Mouse (Mus musculus) liver, adult (tissue): ENCODE measurements around the gene Fgf13.

Experiments used
- GATA4 ChIP-seq: IDR thresholded peaks from 2 replicates; pipeline ENCODE4 v1.6.1; 2014; ENCODE audit warnings: mild to moderate bottlenecking, low read length; ENCODE audit not compliant: insufficient replicate concordance

The Fgf13 gene

DNA sequence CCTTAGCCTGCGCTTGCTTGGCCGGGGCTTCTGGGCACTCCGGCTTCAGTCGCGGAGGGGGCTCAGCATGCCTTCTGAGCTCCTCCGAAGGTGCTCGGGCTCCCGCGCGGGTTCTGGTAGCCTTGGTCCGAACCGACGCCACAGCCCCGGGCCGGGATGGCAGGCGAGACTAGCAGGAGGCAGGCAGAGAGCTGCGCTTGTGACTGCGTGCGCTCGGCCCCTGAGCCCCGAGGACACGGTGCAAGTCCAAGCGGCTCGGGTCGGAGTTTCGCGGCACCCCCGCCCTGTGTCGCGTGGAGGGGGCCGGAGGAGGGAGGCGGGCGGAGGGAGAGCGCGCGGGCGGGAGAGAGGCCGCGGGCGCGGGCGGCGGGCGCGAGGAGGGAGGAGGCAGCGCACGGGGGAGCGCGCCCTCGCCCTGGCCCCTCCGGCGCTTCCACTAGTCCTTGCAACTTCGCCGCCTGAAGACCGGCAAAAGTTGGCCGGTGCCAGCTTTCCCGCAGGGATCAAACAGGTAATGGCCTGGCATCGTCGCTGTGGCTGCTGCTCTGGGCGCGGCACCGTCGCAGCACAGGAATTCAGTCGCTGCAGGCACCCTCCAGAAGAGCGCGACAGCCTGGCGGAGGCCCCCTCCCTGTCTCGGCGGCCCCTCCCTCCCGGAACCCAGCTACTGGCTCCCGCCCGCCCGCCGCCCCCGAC, 433.6 kb downstream of the Fgf13 start:
- TF ChIP-seq GATA4: no peak

DNA sequence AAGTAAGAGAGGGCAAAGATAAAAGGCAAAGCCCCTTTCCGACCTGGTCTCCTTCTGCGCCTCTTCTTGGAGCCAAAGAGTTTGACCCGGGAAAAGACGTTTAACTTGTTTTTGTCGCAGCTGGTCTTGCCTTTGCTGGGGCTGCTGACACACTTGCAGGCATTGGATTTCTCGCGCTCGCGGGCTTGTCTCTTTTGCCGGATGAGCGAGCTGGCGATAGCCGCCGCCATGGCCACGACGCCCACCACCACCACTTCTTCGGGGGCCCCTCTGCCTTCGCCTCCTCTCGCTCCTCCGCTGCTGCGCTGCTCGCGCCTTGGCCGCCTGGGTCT, 434.1 kb downstream of the Fgf13 start:
- no peak for TF ChIP-seq GATA4

DNA sequence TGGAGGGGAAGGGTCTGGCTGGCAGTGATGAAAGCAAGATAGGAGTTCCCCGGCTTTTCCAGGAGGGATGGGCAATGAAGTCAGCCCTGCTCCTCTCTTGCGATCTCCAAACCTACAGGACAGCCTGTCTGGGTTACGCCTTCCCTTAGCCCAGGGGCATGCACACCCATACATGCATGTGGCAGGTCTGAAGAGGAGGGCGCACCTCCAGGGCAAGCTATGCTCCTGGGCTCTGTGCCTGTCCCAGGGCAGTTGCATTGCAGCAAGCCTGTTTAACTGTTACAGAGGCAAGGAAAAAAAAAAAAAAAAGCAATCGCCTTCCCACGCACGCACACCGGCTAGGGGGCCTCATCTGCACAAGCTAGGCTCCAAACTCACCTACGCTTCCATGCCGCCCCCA, 434.5 kb downstream of the Fgf13 start:
- no peak for TF ChIP-seq GATA4

DNA sequence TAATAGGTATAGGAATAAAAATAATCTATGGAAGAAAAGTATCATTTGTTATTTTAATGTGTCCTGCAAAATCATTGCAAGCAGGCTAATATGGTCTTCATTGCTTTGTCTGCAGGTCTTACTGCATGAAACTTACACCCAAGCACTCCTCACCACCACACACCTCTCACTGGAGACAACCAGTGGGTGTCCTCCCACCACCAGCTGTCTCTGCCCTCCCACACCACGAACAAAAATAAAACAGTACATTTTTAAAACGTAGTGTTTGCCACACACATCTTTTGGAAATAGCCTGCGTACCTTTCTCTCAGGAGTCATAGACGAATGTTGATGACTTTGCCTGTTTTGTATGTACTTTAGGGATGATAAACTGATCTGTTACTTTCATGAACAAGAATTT, 441.2 kb downstream of the Fgf13 start:
- no peak for TF ChIP-seq GATA4

DNA sequence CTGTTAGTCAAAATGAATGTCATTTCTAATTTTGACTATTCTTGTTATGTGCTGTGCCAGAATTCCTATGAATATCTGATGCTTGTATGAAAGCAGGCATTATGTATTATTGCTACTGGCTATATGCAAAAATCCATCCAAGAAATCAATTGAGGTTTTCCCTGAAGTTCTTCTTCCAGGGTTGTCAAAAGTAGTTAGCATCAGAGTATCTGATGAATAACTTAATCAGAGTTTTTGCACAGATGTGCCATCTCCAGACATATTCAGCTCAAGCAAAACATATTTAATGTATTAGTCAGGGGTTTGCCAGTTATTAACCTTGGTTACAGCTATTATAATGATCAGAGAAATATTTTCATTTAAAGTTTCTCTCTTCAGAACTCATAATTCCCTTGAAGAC, 454.7 kb downstream of the Fgf13 start:
- TF ChIP-seq GATA4: no peak

DNA sequence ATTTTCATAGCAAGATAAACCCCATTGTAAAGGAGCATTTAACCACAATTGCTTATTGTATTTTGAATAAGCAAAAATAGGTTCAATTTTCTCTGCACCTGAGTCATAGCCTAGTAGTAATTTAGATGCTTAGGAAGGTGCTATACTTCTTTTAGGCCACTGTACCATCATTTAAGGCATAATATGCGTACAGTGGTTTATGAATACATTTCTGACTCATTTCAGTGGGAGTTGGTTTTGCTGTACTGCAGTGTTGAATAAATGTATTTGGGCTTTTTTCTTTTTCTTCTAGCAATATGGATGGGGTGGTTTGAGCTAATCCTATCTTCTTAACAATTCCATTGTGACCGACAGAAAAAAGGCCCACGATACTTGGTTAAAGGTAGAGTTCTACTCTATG, 481.9 kb downstream of the Fgf13 start:
- TF ChIP-seq GATA4: no peak

DNA sequence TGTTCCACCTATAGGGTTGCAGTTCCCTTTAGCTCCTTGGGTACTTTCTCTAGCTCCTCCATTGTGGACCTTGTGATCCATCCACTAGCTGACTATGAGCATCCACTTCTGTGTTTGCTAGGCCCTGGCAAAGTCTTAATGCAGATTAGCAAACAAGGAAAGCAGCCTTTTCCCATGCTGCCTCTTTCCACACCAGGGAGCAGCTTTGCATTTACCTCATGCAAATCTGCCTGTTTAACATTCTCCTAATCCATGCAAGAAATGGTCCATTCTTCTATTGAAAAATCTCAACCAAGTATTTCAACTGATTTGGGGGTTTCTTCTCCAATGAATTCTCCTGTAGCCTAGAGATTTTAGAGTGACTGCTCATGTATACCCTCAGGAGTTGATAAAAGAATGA, 487.4 kb downstream of the Fgf13 start:
- TF ChIP-seq GATA4: no peak

DNA sequence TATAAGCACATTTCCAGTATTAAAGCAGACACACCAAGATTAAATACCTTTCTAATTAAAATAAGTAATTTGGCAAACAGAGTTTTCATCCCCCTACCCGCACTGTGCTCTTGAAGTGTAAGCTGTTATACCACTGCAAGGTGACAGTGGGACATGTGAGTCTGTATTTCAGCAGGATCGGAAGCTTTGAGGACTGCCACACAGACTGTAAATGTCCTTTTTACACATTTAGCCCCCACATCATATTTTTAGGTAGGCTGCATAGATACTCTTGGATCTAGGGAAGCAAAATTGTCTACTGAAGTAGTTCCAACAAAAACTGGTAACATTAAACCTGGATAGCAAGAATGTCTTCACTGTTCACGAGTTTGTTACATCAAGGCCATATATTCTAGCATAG, 495.8 kb downstream of the Fgf13 start:
- no peak for TF ChIP-seq GATA4

DNA sequence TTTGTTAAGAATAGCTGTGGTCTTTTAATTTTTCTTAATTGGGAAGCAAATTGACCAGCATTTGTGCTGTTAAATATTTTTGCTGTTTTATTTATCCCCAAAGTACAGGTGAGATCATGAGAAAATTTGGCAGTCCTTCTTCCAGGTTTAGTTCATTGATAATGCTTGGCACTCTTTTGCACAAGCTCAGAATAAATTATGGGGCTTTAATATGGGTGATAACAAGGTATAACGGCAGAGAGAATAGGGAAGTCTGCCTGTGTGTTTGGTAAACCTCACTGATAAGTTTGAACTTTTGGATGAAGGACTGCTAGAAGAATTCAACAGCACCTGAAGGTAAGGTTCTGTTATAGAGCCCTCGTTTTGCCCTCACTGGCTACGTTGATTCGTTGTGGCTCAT, 504.7 kb downstream of the Fgf13 start:
- TF ChIP-seq GATA4: no peak

DNA sequence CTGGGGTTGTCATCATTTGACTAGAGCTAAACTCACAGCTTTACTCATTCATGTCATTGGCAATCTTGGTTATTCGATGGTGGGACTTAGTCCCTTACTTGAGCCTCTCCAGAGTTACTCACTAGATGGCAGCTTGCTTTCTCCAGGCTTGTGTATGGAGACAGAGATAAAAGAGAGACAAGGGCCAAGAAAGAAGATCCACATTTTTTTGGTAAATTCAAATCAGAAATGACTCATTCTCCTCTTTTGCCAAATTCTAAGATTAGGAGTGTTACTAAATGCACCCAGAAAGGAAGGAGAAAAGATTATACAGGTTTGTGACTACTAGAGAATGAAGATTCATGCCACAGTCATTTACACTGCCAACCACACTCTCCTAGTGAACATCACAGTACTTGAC, 532.9 kb downstream of the Fgf13 start:
- TF ChIP-seq GATA4: no peak
